Mouse (Mus musculus): Measurements from ENCODE around the gene 1700037C18Rik.

DNA sequence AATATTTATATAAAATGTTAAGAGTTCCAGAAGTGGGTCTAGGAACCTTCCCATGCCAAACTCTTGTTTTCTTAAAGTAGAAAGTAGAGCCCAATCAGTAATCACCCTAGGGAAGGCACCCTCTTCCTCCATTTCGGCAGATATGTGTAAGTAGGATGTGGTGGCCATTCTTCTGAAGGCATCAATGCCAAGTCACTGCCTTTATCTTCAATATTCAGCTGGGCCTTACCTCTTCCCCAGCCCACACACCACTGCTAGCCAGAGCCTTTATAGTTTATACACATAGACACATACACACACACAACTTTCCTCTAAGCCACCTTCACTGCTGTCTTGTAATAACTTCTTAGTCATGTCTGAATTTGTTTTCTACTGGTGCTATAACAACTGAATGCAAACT, 52.7 kb downstream of the 1700037C18Rik start:
- no peak for TF ChIP-seq CTCF (IDR thresholded peaks at IDR 0.05; ENCODE audit: extremely low read depth, insufficient read depth, insufficient read length, insufficient replicate concordance)
- TF ChIP-seq POLR2A (IDR thresholded peaks at IDR 0.05; ENCODE audit: low read depth, low read length), result no peak
